Mouse (Mus musculus) thymus, postnatal 14 days (tissue): ENCODE data around the gene Foxb2.
"Not testable (repeated sequence)": the region's sequence is repeated elsewhere in the genome, so short reads cannot be mapped to it uniquely, and the experiment has no call there.

ENCODE experiments used
- DNase-seq: peaks from one replicate; pipeline ENCODE4 v3.0.0; 2021

Gene Foxb2

GRCm38 (mm10) chr19:16873221-16873861 lies at the start of gene Foxb2:
Gene Foxb2, minus strand, starts transcription at chr19:16873805.
- no peak for DNase-seq

GRCm38 (mm10) chr19:16911507-16911906 lies 37.9 kb upstream of the Foxb2 start:
- DNase-seq = no peak

GRCm38 (mm10) chr19:16903106-16903505 lies 29.5 kb upstream of the Foxb2 start:
- peak; percentile 28 for DNase-seq

- no peak for DNase-seq
These were observed 26.1 kb upstream of the Foxb2 start for GRCm38 (mm10) chr19:16899716-16900115.

GRCm38 (mm10) chr19:16898576-16898975 lies 25.0 kb upstream of the Foxb2 start:
- no peak for DNase-seq

- DNase-seq = no peak
These were observed 2.8 kb upstream of the Foxb2 start for GRCm38 (mm10) chr19:16876458-16876770.

GRCm38 (mm10) chr19:16875631-16876457 lies 2.2 kb upstream of the Foxb2 start:
- DNase-seq = no peak

- no peak for DNase-seq
These were observed 1.5 kb upstream of the Foxb2 start for GRCm38 (mm10) chr19:16874991-16875540.

- DNase-seq = no peak
These were observed 597 bp upstream of the Foxb2 start for GRCm38 (mm10) chr19:16873942-16874861.

GRCm38 (mm10) chr19:16872331-16873180 lies 1.0 kb downstream of the Foxb2 start:
- DNase-seq = peak; percentile 9

- no peak for DNase-seq
These were observed 2.3 kb downstream of the Foxb2 start for GRCm38 (mm10) chr19:16871192-16871760.

- no peak for DNase-seq
These were observed 3.0 kb downstream of the Foxb2 start for GRCm38 (mm10) chr19:16870501-16871191.

GRCm38 (mm10) chr19:16868534-16868933 lies 5.1 kb downstream of the Foxb2 start:
- no peak for DNase-seq

- no peak for DNase-seq
These were observed 15.0 kb downstream of the Foxb2 start for GRCm38 (mm10) chr19:16858646-16859045.

- DNase-seq = no peak
These were observed 16.9 kb downstream of the Foxb2 start for GRCm38 (mm10) chr19:16856752-16857151.

GRCm38 (mm10) chr19:16844091-16844490 lies 29.5 kb downstream of the Foxb2 start:
- not testable (repeated sequence) for DNase-seq

- no peak for DNase-seq
These were observed 31.9 kb downstream of the Foxb2 start for GRCm38 (mm10) chr19:16841516-16842249.

GRCm38 (mm10) chr19:16841001-16841400 lies 32.6 kb downstream of the Foxb2 start:
- DNase-seq = no peak

- DNase-seq = no peak
These were observed 45.9 kb downstream of the Foxb2 start for GRCm38 (mm10) chr19:16827657-16828056.

- DNase-seq = no peak
These were observed 48.4 kb downstream of the Foxb2 start for GRCm38 (mm10) chr19:16825228-16825627.
